In genomic region chr8:77850523-77850922, GRCm38 (mm10) we compare ENCODE assay signal across 21 mouse cellular contexts.
"Had no signal": no experiment of that assay in that cellular context is flagged by ENCODE, and none has a peak within 500 bp of the region (broad histone marks: within the 10 kb centered on the region; RNA-seq: fewer than 3 reads in every experiment).

No protein-coding gene starts in this region.

- H3K36me3 ChIP-seq: lung, embryonic 15.5 days; midbrain, embryonic 10.5 days; midbrain, embryonic 12.5 days; neural tube, embryonic 13.5 days; neural tube, embryonic 15.5 days had no signal

- ATAC-seq: lung, postnatal 0 days; midbrain, embryonic 16.5 days had no signal

- H3K9ac ChIP-seq: lung, embryonic 15.5 days; midbrain, embryonic 12.5 days; neural tube, embryonic 13.5 days; neural tube, embryonic 15.5 days had no signal

- H3K4me3 ChIP-seq: lung, embryonic 15.5 days; midbrain, embryonic 10.5 days; midbrain, embryonic 12.5 days; myocyte; neural tube, embryonic 13.5 days; neural tube, embryonic 15.5 days had no signal

- H3K4me2 ChIP-seq: lung, embryonic 15.5 days; midbrain, embryonic 12.5 days; neural tube, embryonic 13.5 days; neural tube, embryonic 15.5 days had no signal

- H3K27ac ChIP-seq: lung, embryonic 15.5 days; macrophage; midbrain, embryonic 10.5 days; midbrain, embryonic 12.5 days; neural tube, embryonic 13.5 days; neural tube, embryonic 15.5 days had no signal

- H3K27me3 ChIP-seq: lung, embryonic 15.5 days; midbrain, embryonic 12.5 days; neural tube, embryonic 13.5 days; neural tube, embryonic 15.5 days had no signal

- DNase-seq: lung, adult 2 months; lung, postnatal 14 days; lung, postnatal 36 days; midbrain, embryonic 14.5 days; retina, postnatal 1 day; right cerebral cortex, adult 18-20 months; right cerebral cortex, postnatal 25 days; right cerebral cortex, postnatal 4 days; spleen, adult 18-20 months; thymus, adult 18-20 months; thymus, postnatal 14 days; thymus, postnatal 36 days had no signal

- H3K9me3 ChIP-seq: midbrain, embryonic 12.5 days; neural tube, embryonic 15.5 days had no signal

- H3K4me1 ChIP-seq: lung, embryonic 15.5 days; midbrain, embryonic 10.5 days; midbrain, embryonic 12.5 days; neural tube, embryonic 13.5 days; neural tube, embryonic 15.5 days had no signal
